Mouse (Mus musculus): Measurements from ENCODE around the gene Zfp747. TPM values are rescaled to one million over a fixed set of nuclear protein-coding genes. Genes with fewer than 3 reads are reported as not detected.
"Not testable (repeated sequence)": the region's sequence is repeated elsewhere in the genome, so short reads cannot be mapped to it uniquely, and the experiment has no call there.

Gene Zfp747
- polyA plus RNA-seq (2012; rRNA removed) = 5.2 and 5.5 TPM in 2 replicates

- H3K4me1 ChIP-seq (ENCODE audit: control insufficient read depth, insufficient read depth, low read length) = not testable (repeated sequence)
Measured at GRCm38 (mm10) chr7:127375271-127376245, at the start of gene Zfp747. Gene Zfp747, minus strand, starts transcription at chr7:127376050.

GRCm38 (mm10) chr7:127425291-127425690 lies 49.4 kb upstream of the Zfp747 start:
- TF ChIP-seq POLR2A (IDR thresholded peaks at IDR 0.05; ENCODE audit: extremely low read depth, insufficient read depth, low read length) (no peak), CTCF (IDR thresholded peaks at IDR 0.05; ENCODE audit: extremely low read depth, insufficient read depth, low read length) (no peak)
- Histone ChIP-seq H3K27ac (ENCODE audit: insufficient read depth, low read length) (no peak overlapping the region), H3K4me1 (ENCODE audit: control insufficient read depth, insufficient read depth, low read length) (no peaks in the 10 kb centered on the region), H3K4me3 (ENCODE audit: insufficient read depth, low read length) (no peak overlapping the region)

More at GRCm38 (mm10) chr7:127375271-127376245, at the start of gene Zfp747:
- peak within 1 kb of the TSS; percentile 63 for H3K4me3 ChIP-seq (ENCODE audit: insufficient read depth, low read length)
- peak; percentile 58 for TF ChIP-seq CTCF (IDR thresholded peaks at IDR 0.05; ENCODE audit: extremely low read depth, insufficient read depth, low read length)
- peak; percentile 92 for TF ChIP-seq POLR2A (IDR thresholded peaks at IDR 0.05; ENCODE audit: extremely low read depth, insufficient read depth, low read length)
- H3K27ac ChIP-seq (ENCODE audit: insufficient read depth, low read length) = not testable (repeated sequence)

- TF ChIP-seq CTCF (IDR thresholded peaks at IDR 0.05; ENCODE audit: extremely low read depth, insufficient read depth, low read length) (no peak), POLR2A (IDR thresholded peaks at IDR 0.05; ENCODE audit: extremely low read depth, insufficient read depth, low read length) (no peak)
- H3K4me3 ChIP-seq (ENCODE audit: insufficient read depth, low read length) = peak overlapping the region; percentile 83
- H3K27ac ChIP-seq (ENCODE audit: insufficient read depth, low read length) = no peak overlapping the region
- H3K4me1 ChIP-seq (ENCODE audit: control insufficient read depth, insufficient read depth, low read length) = no peaks in the 10 kb centered on the region
Measured at GRCm38 (mm10) chr7:127422247-127422646, 46.4 kb upstream of the Zfp747 start.

GRCm38 (mm10) chr7:127421388-127422191 lies 45.7 kb upstream of the Zfp747 start, which contains the start of gene Zfp688:
Gene Zfp688, minus strand, starts transcription at chr7:127422068.
- H3K4me3 ChIP-seq (ENCODE audit: insufficient read depth, low read length) = peak within 1 kb of the TSS; percentile 83
- H3K4me1 ChIP-seq (ENCODE audit: control insufficient read depth, insufficient read depth, low read length) = no peaks in the 10 kb centered on the region
- TF ChIP-seq CTCF (IDR thresholded peaks at IDR 0.05; ENCODE audit: extremely low read depth, insufficient read depth, low read length) = no peak
- peak; percentile 79 for TF ChIP-seq POLR2A (IDR thresholded peaks at IDR 0.05; ENCODE audit: extremely low read depth, insufficient read depth, low read length)
- 0 out of 2 replicates have a peak within 1 kb of the TSS, but pooled peaks have one; percentile 18 for H3K27ac ChIP-seq (ENCODE audit: insufficient read depth, low read length)

- Histone ChIP-seq H3K27ac (ENCODE audit: insufficient read depth, low read length) (no peak overlapping the region), H3K4me3 (ENCODE audit: insufficient read depth, low read length) (no peak overlapping the region), H3K4me1 (ENCODE audit: control insufficient read depth, insufficient read depth, low read length) (no peaks in the 10 kb centered on the region)
- TF ChIP-seq POLR2A (IDR thresholded peaks at IDR 0.05; ENCODE audit: extremely low read depth, insufficient read depth, low read length) = no peak
- TF ChIP-seq CTCF (IDR thresholded peaks at IDR 0.05; ENCODE audit: extremely low read depth, insufficient read depth, low read length) = no peak
Measured at GRCm38 (mm10) chr7:127411418-127411817, 35.6 kb upstream of the Zfp747 start.

- Histone ChIP-seq H3K27ac (ENCODE audit: insufficient read depth, low read length) (0 out of 2 replicates have a peak within 1 kb of the TSS, but pooled peaks have one; percentile 30), H3K4me3 (ENCODE audit: insufficient read depth, low read length) (peak within 1 kb of the TSS; percentile 48)
- not testable (repeated sequence) for H3K4me1 ChIP-seq (ENCODE audit: control insufficient read depth, insufficient read depth, low read length)
- peak; percentile 63 for TF ChIP-seq CTCF (IDR thresholded peaks at IDR 0.05; ENCODE audit: extremely low read depth, insufficient read depth, low read length)
- TF ChIP-seq POLR2A (IDR thresholded peaks at IDR 0.05; ENCODE audit: extremely low read depth, insufficient read depth, low read length) = peak; percentile 50; the same call in 1 of the 2 replicates
Measured at GRCm38 (mm10) chr7:127406002-127406987, 30.4 kb upstream of the Zfp747 start, which contains the start of gene Zfp764. Gene Zfp764, minus strand, starts transcription at chr7:127406822.

GRCm38 (mm10) chr7:127404101-127404500 lies 28.3 kb upstream of the Zfp747 start:
- H3K4me3 ChIP-seq (ENCODE audit: insufficient read depth, low read length); H3K4me1 ChIP-seq (ENCODE audit: control insufficient read depth, insufficient read depth, low read length); H3K27ac ChIP-seq (ENCODE audit: insufficient read depth, low read length): not testable (repeated sequence)

- Histone ChIP-seq H3K4me1 (ENCODE audit: control insufficient read depth, insufficient read depth, low read length) (peaks cover 2% of the 10 kb centered on the region; the same call in 1 of the 2 replicates), H3K4me3 (ENCODE audit: insufficient read depth, low read length) (no peak overlapping the region), H3K27ac (ENCODE audit: insufficient read depth, low read length) (no peak overlapping the region)
- no peak for TF ChIP-seq POLR2A (IDR thresholded peaks at IDR 0.05; ENCODE audit: extremely low read depth, insufficient read depth, low read length)
- no peak for TF ChIP-seq CTCF (IDR thresholded peaks at IDR 0.05; ENCODE audit: extremely low read depth, insufficient read depth, low read length)
Measured at GRCm38 (mm10) chr7:127402980-127403379, 27.1 kb upstream of the Zfp747 start.

Measured in cortical plate, adult 2 months (tissue).